Mouse (Mus musculus): ENCODE data around the gene Neurl2.
A peak's percentile ranks its signal among the peaks of the same experiment; 100 is the strongest.

DNA sequence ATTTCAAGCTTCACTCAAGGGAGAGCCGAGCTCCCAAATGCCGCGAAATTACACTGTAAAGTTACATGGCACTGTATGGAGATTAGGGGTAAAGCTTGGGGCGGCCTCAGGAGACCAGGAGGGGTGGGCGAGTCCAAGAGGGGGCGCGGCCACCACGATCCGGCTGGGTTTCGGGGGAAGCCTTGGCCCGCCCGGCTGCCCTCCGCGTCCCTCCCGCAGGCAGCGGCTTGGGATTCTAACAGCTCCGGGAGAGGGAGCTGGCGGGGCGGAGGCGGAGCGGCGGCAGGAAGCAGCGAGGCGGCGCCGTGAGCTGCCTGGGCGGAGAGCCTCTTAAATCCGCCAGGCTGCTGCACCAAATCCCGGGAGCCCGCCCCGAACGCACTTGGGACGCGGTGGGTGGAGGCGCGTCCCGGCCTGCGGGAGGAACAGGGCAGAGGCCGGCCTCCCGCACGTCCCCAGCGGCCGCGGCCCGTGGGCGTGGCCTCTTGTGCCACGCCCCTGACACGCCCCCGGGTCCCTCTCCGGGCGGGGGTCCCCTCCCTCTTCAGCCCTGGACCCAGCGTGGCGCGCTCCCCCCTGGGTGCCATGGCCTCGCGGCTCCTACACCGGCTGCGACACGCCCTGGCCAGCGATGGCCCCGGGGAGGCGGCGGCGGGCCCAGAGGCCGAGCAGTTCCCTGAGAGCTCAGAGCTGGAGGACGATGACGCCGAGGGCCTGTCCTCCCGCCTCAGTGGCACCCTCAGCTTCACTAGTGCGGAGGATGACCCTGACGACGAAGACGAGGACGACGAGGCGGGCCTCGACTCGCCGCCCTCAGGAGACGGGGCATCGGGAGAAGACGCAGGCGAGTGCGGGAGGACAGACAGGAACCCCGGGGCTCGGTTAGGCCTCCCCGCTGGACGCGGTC, 47.5 kb downstream of the Neurl2 start, which contains the start of gene Snx21:
- TF ChIP-seq USF1 (IDR thresholded peaks at IDR 0.05; ENCODE audit: low read depth, low read length) = no peak
- TF ChIP-seq CTCF (conservative IDR thresholded peaks at IDR 0.05 in 1 of 2, IDR thresholded peaks at IDR 0.05 in 1 of 2; ENCODE audit: low read depth in 2 of 2, low read length in 2 of 2) = no peak; a peak in 2 of 4 replicates
- no peak for TF ChIP-seq EP300 (IDR thresholded peaks at IDR 0.05; ENCODE audit: low read length)
- TF ChIP-seq KAT2A (IDR thresholded peaks at IDR 0.05; ENCODE audit: insufficient replicate concordance, low read length) = no peak
- TF ChIP-seq CHD2 (IDR thresholded peaks at IDR 0.05; ENCODE audit: low read length) = no peak
- TF ChIP-seq TBP (conservative IDR thresholded peaks at IDR 0.05; ENCODE audit: low read depth, low read length) = no peak
- TF ChIP-seq POLR2A (IDR thresholded peaks at IDR 0.05; ENCODE audit: low read depth, low read length) = peak; percentile 42; the same call in 1 of the 2 replicates
- no peak; the same call in 1 of the 2 replicates for TF ChIP-seq MAZ (IDR thresholded peaks at IDR 0.05; ENCODE audit: low read depth, low read length)
- TF ChIP-seq MXI1 (IDR thresholded peaks at IDR 0.05; ENCODE audit: low read depth, low read length) = no peak; the same call in 1 of the 2 replicates
